Mouse (Mus musculus) cerebellum, adult 8-10 months (tissue): ENCODE data around the gene Unk.

Source experiments
- DNase-seq: peaks from one replicate; pipeline ENCODE4 v3.0.0; 2022

Gene Unk

DNA sequence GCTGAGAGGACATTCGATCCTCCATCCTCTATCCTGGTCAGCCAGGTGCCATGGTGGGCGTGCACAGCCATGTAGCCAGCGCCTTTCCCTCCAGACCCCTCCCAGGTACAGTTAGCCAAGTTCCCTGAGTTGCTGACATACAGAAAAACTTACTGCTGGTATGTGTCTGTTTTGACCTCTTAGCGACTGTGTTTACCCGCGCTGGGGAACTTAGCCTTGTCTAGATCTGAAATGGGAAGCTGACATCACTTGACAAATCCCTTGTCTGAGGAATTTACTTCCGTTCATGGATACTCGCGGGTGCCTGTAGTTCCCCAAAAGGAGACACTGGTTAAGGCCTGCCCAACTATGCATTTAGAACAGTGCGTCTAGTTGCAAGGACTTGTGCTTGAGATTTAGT lies 80.4 kb downstream of the Unk start:
- no peak for DNase-seq
